Mouse (Mus musculus): ENCODE measurements at regions not wholly inside any gene's neighbourhood (a gene's known extent, or its start where the extent isn't known, plus 50 kb on each side); places are given as distances from the start of the nearest gene placed in this dataset.
"Not testable (repeated sequence)": the region's sequence is repeated elsewhere in the genome, so short reads cannot be mapped to it uniquely, and the experiment has no call there.

DNA sequence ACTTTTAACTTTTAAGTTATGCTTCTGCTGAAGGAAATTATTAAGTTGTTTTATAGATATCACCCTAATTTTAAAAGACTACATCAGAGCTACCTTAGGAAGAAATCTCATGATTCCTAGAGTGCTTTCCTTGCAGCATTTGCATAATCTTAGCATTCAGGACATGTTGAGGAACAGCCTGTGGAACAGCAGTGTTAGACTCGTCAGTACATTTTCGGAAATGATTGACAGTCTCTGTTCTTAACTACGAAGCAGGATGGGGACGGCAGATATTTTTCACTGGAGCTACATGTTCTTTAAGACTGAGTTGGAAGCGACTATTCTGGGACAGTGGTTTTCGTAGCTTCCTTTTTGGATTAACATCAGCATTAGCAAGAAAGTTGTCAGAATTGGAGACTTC lies 681.6 kb downstream of the Efna5 start:
- no peak overlapping the region for H3K9ac ChIP-seq (ENCODE audit: low read length)
- no peak overlapping the region for H3K4me3 ChIP-seq (replicated peaks; ENCODE audit: low read length)
- H3K27me3 ChIP-seq (ENCODE audit: control insufficient read depth, insufficient read depth, low read length): no peaks in the 10 kb centered on the region
- no peaks in the 10 kb centered on the region for H3K36me3 ChIP-seq (ENCODE audit: control insufficient read depth, insufficient read depth, low read length)
- no peak overlapping the region for H3K4me2 ChIP-seq (ENCODE audit: low read depth, low read length)
- no peaks in the 10 kb centered on the region for H3K9me3 ChIP-seq (replicated peaks; ENCODE audit: control insufficient read depth, low read length)
- ATAC-seq (ENCODE audit: insufficient read depth, low FRiP score): no peak
- 87% methylated on average over 6 of the region's 6 CpGs for WGBS
- H3K27ac ChIP-seq (ENCODE audit: low read length): no peak overlapping the region
- no peaks in the 10 kb centered on the region for H3K4me1 ChIP-seq (ENCODE audit: control insufficient read depth, insufficient read depth, low read length)

DNA sequence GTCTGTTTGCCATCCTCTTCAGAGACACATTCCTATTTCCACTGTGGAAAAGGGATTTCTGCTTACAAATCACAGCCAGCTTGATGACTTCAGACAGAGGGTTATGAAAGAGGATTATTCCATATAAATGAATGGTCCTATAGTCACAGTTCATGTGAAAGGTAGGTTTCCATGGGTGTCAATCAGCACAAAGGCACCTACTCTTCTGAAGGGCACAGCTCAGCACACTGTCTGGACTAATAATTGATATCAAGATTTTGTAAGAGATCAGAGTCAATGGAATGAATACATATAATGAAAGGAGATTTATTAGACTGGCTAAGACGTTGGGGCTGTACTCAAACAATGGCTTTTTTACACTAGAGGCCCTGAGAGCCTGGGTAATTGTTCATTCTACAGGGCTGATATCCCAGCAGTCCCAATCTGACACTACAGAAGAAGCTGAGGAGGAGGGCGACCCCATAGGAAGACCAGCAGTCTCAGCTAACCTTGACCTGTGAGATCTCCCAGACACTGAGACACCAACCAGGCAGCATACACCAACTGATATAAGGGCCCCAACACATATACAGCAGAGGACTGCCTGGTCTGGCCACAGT lies 702.4 kb downstream of the Efna5 start:
- no peak overlapping the region for H3K4me2 ChIP-seq (ENCODE audit: low read depth, low read length)
- H3K27me3 ChIP-seq (ENCODE audit: control insufficient read depth, insufficient read depth, low read length): no peaks in the 10 kb centered on the region
- 70% methylated on average over 2 of the region's 2 CpGs for WGBS
- H3K27ac ChIP-seq (ENCODE audit: low read length): no peak overlapping the region
- no peaks in the 10 kb centered on the region for H3K9me3 ChIP-seq (replicated peaks; ENCODE audit: control insufficient read depth, low read length)
- no peaks in the 10 kb centered on the region for H3K36me3 ChIP-seq (ENCODE audit: control insufficient read depth, insufficient read depth, low read length)
- no peak overlapping the region for H3K4me3 ChIP-seq (replicated peaks; ENCODE audit: low read length)
- H3K9ac ChIP-seq (ENCODE audit: low read length): no peak overlapping the region
- ATAC-seq (ENCODE audit: insufficient read depth, low FRiP score): no peak
- 0 out of 2 replicates have a peak, but pooled peaks cover 2% of the 10 kb centered on the region for H3K4me1 ChIP-seq (ENCODE audit: control insufficient read depth, insufficient read depth, low read length)

DNA sequence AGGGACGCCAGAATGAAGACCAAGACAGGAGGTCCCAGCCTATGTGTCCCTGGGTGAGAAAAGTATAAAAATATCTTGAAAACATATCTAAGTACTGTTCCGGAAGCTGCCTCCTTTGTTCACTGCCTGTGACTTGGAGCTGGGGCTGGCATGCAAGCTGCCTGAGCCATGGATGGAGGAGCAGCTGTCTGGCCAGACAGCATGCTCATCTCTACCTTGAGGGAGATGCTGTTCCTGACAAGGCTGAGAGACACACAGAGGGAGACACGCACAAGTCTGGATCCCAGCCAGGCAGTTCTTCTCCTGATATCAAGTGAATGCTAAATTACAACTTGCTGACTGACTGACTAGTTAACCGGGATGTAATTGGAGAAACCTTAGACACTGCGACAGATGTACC lies 704.8 kb downstream of the Efna5 start:
- no peak overlapping the region for H3K4me2 ChIP-seq (ENCODE audit: low read depth, low read length)
- WGBS: 76% methylated on average over 5 of the region's 5 CpGs
- H3K4me1 ChIP-seq (ENCODE audit: control insufficient read depth, insufficient read depth, low read length): no peaks in the 10 kb centered on the region
- H3K27ac ChIP-seq (ENCODE audit: low read length): no peak overlapping the region
- H3K27me3 ChIP-seq (ENCODE audit: control insufficient read depth, insufficient read depth, low read length): no peaks in the 10 kb centered on the region
- no peak overlapping the region for H3K9ac ChIP-seq (ENCODE audit: low read length)
- H3K36me3 ChIP-seq (ENCODE audit: control insufficient read depth, insufficient read depth, low read length): no peaks in the 10 kb centered on the region
- H3K4me3 ChIP-seq (replicated peaks; ENCODE audit: low read length): no peak overlapping the region
- H3K9me3 ChIP-seq (replicated peaks; ENCODE audit: control insufficient read depth, low read length): no peaks in the 10 kb centered on the region
- ATAC-seq (ENCODE audit: insufficient read depth, low FRiP score): no peak

GRCm38 (mm10) chr17:62172305-62172704 lies 708.8 kb downstream of the Efna5 start:
- ATAC-seq (ENCODE audit: insufficient read depth, low FRiP score): no peak
- WGBS: 68% methylated on average over 5 of the region's 5 CpGs
- Histone ChIP-seq H3K4me2 (ENCODE audit: low read depth, low read length) (no peak overlapping the region), H3K27me3 (ENCODE audit: control insufficient read depth, insufficient read depth, low read length) (no peaks in the 10 kb centered on the region), H3K36me3 (ENCODE audit: control insufficient read depth, insufficient read depth, low read length) (no peaks in the 10 kb centered on the region), H3K9ac (ENCODE audit: low read length) (no peak overlapping the region), H3K9me3 (replicated peaks; ENCODE audit: control insufficient read depth, low read length) (no peaks in the 10 kb centered on the region), H3K4me1 (ENCODE audit: control insufficient read depth, insufficient read depth, low read length) (no peaks in the 10 kb centered on the region), H3K4me3 (replicated peaks; ENCODE audit: low read length) (no peak overlapping the region), H3K27ac (ENCODE audit: low read length) (no peak overlapping the region)

GRCm38 (mm10) chr17:62171532-62171931 lies 709.6 kb downstream of the Efna5 start:
- Histone ChIP-seq H3K4me3 (replicated peaks; ENCODE audit: low read length) (no peak overlapping the region), H3K27ac (ENCODE audit: low read length) (no peak overlapping the region), H3K4me2 (ENCODE audit: low read depth, low read length) (no peak overlapping the region), H3K4me1 (ENCODE audit: control insufficient read depth, insufficient read depth, low read length) (no peaks in the 10 kb centered on the region), H3K27me3 (ENCODE audit: control insufficient read depth, insufficient read depth, low read length) (no peaks in the 10 kb centered on the region), H3K9me3 (replicated peaks; ENCODE audit: control insufficient read depth, low read length) (no peaks in the 10 kb centered on the region), H3K9ac (ENCODE audit: low read length) (no peak overlapping the region), H3K36me3 (ENCODE audit: control insufficient read depth, insufficient read depth, low read length) (no peaks in the 10 kb centered on the region)
- ATAC-seq (ENCODE audit: insufficient read depth, low FRiP score): no peak
- WGBS: 49% methylated on average over 4 of the region's 4 CpGs

GRCm38 (mm10) chr17:62161457-62161856 lies 719.7 kb downstream of the Efna5 start:
- no peaks in the 10 kb centered on the region for H3K36me3 ChIP-seq (ENCODE audit: control insufficient read depth, insufficient read depth, low read length)
- no peaks in the 10 kb centered on the region for H3K9me3 ChIP-seq (replicated peaks; ENCODE audit: control insufficient read depth, low read length)
- H3K4me1 ChIP-seq (ENCODE audit: control insufficient read depth, insufficient read depth, low read length): no peaks in the 10 kb centered on the region
- ATAC-seq (ENCODE audit: insufficient read depth, low FRiP score): no peak
- no peaks in the 10 kb centered on the region for H3K27me3 ChIP-seq (ENCODE audit: control insufficient read depth, insufficient read depth, low read length)
- WGBS: 71% methylated on average over 1 of the region's 1 CpGs
- H3K27ac ChIP-seq (ENCODE audit: low read length): no peak overlapping the region
- no peak overlapping the region for H3K4me2 ChIP-seq (ENCODE audit: low read depth, low read length)
- no peak overlapping the region for H3K4me3 ChIP-seq (replicated peaks; ENCODE audit: low read length)
- no peak overlapping the region for H3K9ac ChIP-seq (ENCODE audit: low read length)

DNA sequence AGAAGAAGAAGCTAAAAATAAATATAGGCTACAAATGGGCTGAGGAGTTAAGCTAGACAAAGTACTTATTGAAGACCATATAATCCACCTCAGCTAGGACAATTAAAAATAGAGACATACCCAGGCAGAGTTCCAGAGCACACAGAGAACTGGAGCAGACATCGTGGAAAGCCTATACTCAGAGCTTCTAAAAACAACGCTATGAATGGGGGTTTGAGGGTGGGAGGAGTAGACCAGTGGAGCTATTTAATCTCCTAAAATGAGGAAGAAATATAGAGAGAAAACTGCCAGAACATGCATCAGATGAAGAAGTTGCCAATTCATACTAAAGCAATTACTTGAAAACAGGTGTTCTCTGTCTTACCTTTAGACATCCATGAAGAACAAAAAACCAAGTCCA lies 720.8 kb downstream of the Efna5 start:
- ATAC-seq (ENCODE audit: insufficient read depth, low FRiP score): no peak

GRCm38 (mm10) chr17:62135050-62135449 lies 746.1 kb downstream of the Efna5 start:
- Histone ChIP-seq H3K4me2 (ENCODE audit: low read depth, low read length) (no peak overlapping the region), H3K27me3 (ENCODE audit: control insufficient read depth, insufficient read depth, low read length) (no peaks in the 10 kb centered on the region), H3K36me3 (ENCODE audit: control insufficient read depth, insufficient read depth, low read length) (no peaks in the 10 kb centered on the region), H3K9ac (ENCODE audit: low read length) (no peak overlapping the region), H3K4me3 (replicated peaks; ENCODE audit: low read length) (no peak overlapping the region), H3K9me3 (replicated peaks; ENCODE audit: control insufficient read depth, low read length) (no peaks in the 10 kb centered on the region), H3K4me1 (ENCODE audit: control insufficient read depth, insufficient read depth, low read length) (no peaks in the 10 kb centered on the region), H3K27ac (ENCODE audit: low read length) (no peak overlapping the region)
- no peak for ATAC-seq (ENCODE audit: insufficient read depth, low FRiP score)
- WGBS: 85% methylated on average over 3 of the region's 3 CpGs

More for the DNA sequence above, 720.8 kb downstream of the Efna5 start:
- no peak overlapping the region for H3K4me2 ChIP-seq (ENCODE audit: low read depth, low read length)
- H3K27ac ChIP-seq (ENCODE audit: low read length): no peak overlapping the region
- H3K36me3 ChIP-seq (ENCODE audit: control insufficient read depth, insufficient read depth, low read length): no peaks in the 10 kb centered on the region
- H3K4me1 ChIP-seq (ENCODE audit: control insufficient read depth, insufficient read depth, low read length): no peaks in the 10 kb centered on the region
- no peak overlapping the region for H3K9ac ChIP-seq (ENCODE audit: low read length)
- H3K4me3 ChIP-seq (replicated peaks; ENCODE audit: low read length): no peak overlapping the region
- no peaks in the 10 kb centered on the region for H3K9me3 ChIP-seq (replicated peaks; ENCODE audit: control insufficient read depth, low read length)
- 55% methylated on average over 2 of the region's 2 CpGs for WGBS
- no peaks in the 10 kb centered on the region for H3K27me3 ChIP-seq (ENCODE audit: control insufficient read depth, insufficient read depth, low read length)

GRCm38 (mm10) chr17:62111703-62112102 lies 769.4 kb downstream of the Efna5 start:
- not testable (repeated sequence) for H3K27me3 ChIP-seq (ENCODE audit: control insufficient read depth, insufficient read depth, low read length); H3K9me3 ChIP-seq (replicated peaks; ENCODE audit: control insufficient read depth, low read length); ATAC-seq (ENCODE audit: insufficient read depth, low FRiP score); H3K4me2 ChIP-seq (ENCODE audit: low read depth, low read length); H3K9ac ChIP-seq (ENCODE audit: low read length); H3K27ac ChIP-seq (ENCODE audit: low read length); H3K4me3 ChIP-seq (replicated peaks; ENCODE audit: low read length); H3K36me3 ChIP-seq (ENCODE audit: control insufficient read depth, insufficient read depth, low read length); H3K4me1 ChIP-seq (ENCODE audit: control insufficient read depth, insufficient read depth, low read length)
- 90% methylated on average over 3 of the region's 3 CpGs for WGBS

GRCm38 (mm10) chr17:62109052-62109451 lies 772.1 kb downstream of the Efna5 start:
- no peak for ATAC-seq (ENCODE audit: insufficient read depth, low FRiP score)
- H3K4me1 ChIP-seq (ENCODE audit: control insufficient read depth, insufficient read depth, low read length): no peaks in the 10 kb centered on the region
- no peaks in the 10 kb centered on the region for H3K9me3 ChIP-seq (replicated peaks; ENCODE audit: control insufficient read depth, low read length)

More at GRCm38 (mm10) chr17:62109052-62109451, 772.1 kb downstream of the Efna5 start:
- Histone ChIP-seq H3K4me2 (ENCODE audit: low read depth, low read length) (no peak overlapping the region), H3K27ac (ENCODE audit: low read length) (no peak overlapping the region), H3K27me3 (ENCODE audit: control insufficient read depth, insufficient read depth, low read length) (no peaks in the 10 kb centered on the region), H3K4me3 (replicated peaks; ENCODE audit: low read length) (no peak overlapping the region), H3K36me3 (ENCODE audit: control insufficient read depth, insufficient read depth, low read length) (no peaks in the 10 kb centered on the region), H3K9ac (ENCODE audit: low read length) (no peak overlapping the region)

Measured in stomach, embryonic 16.5 days (tissue).